Comparison of ENCODE assay signal across 9 mouse cellular contexts in genomic region chr2:170837824-170838557, GRCm38 (mm10).
A peak's percentile ranks its signal among the peaks of the same experiment; 100 is the strongest.
DNase-seq lines count a peak whose midpoint lies in the region; ATAC-seq and TF ChIP-seq lines count a peak whose summit lies in the region.
"Had no signal": no experiment of that assay in that cellular context is flagged by ENCODE, and none has a peak within 500 bp of the region (broad histone marks: within the 10 kb centered on the region; RNA-seq: fewer than 3 reads in every experiment).

No protein-coding gene starts in this region.

- no peak overlapping the region for H3K4me3 ChIP-seq in kidney, adult 2 months (ENCODE audit: insufficient read depth, low read depth, low read length)
- H3K4me3 ChIP-seq: limb, embryonic 13.5 days had no signal

- TF ChIP-seq POLR2A in kidney, adult 2 months (IDR thresholded peaks at IDR 0.05; ENCODE audit: low read depth, low read length): no peak

- H3K4me1 ChIP-seq in kidney, adult 2 months (ENCODE audit: control insufficient read depth, insufficient read depth, low read length): no peaks in the 10 kb centered on the region

- H3K27ac ChIP-seq in kidney, adult 2 months (ENCODE audit: insufficient read depth, low read depth, low read length): no peak overlapping the region
- H3K27ac ChIP-seq: limb, embryonic 13.5 days had no signal

- DNase-seq in adrenal gland, adult 2 months: peak; percentile 61
- peak; percentile 80 for DNase-seq in embryo, embryonic 9.5 days (ENCODE audit: extremely low spot score)
- DNase-seq in kidney, adult 2 months: peak; percentile 47
- DNase-seq in lung, postnatal 36 days: peak; percentile 8
- no peak for DNase-seq in thymus, postnatal 14 days
- DNase-seq in urinary bladder, postnatal 4 days (ENCODE audit: low spot score in 2 of 2): no peak
- no peak for DNase-seq in gastrocnemius, postnatal 14 days

- H3K36me3 ChIP-seq in kidney, adult 2 months (ENCODE audit: control insufficient read depth, insufficient read depth, low read length): no peaks in the 10 kb centered on the region
- H3K36me3 ChIP-seq: limb, embryonic 13.5 days had no signal

- TF ChIP-seq CTCF in kidney, adult 2 months (conservative IDR thresholded peaks at IDR 0.05; ENCODE audit: insufficient read depth, insufficient read length, low read depth, low read length): no peak

- H3K27me3 ChIP-seq in kidney, adult 2 months (replicated peaks; ENCODE audit: control insufficient read depth, insufficient read depth, low read length): no peaks in the 10 kb centered on the region
- H3K27me3 ChIP-seq: limb, embryonic 13.5 days had no signal

- ATAC-seq in cerebellum, adult (ENCODE audit: insufficient number of reproducible peaks, low FRiP score, low TSS enrichment): no peak

- WGBS in kidney, adult 2 months: 22% methylated on average over 12 of the region's 12 CpGs

- intact Hi-C loops in gastrocnemius, postnatal 14 days (cut with DNase I; ENCODE audit: low total_unique reads): no loop called here

Comparison
In these comparisons a context has a peak if more than half of its experiments do, and no peak if none do; other contexts are left out.
1. DNase-seq: peak in adrenal gland, adult 2 months (single experiment), embryo, embryonic 9.5 days (single experiment), kidney, adult 2 months (single experiment) and lung, postnatal 36 days (single experiment); none in thymus, postnatal 14 days (single experiment), urinary bladder, postnatal 4 days (0 of 2) and gastrocnemius, postnatal 14 days (single experiment).